In the genomic region with DNA sequence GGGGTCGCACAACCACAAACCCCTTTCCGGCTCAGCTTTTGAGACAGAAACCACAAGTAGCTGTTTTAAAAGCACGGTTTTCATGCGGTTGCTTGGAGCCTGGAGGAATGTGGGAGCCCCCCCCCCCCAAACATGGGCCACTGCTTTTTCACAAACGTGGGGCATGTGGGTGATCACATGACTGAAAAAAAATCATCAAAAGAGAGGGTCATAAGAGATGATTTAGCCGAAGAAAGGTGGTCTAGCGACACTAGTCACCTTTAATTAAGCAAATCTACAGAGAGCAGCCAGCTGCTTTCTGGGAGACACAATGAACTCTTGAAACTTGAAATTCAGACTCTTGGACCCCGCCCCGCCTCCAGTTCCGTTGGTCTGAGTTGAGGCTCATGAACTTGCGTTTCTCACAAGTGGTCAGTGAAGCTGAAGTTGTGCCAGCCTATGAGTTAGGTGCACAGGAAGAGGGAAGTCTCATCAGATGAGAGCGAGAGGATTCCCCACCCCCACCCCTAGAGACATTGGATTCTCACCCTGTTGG, we compare ENCODE assay signal across 8 mouse cellular contexts. TPM values are rescaled to one million over a fixed set of nuclear protein-coding genes. Genes with fewer than 3 reads are reported as not detected.
DNase-seq lines count a peak whose midpoint lies in the region; ATAC-seq and TF ChIP-seq lines count a peak whose summit lies in the region.

No protein-coding gene starts in this region.

- no peaks in the 10 kb centered on the region for H3K36me3 ChIP-seq in embryonic facial prominence, embryonic 14.5 days (ENCODE audit: control insufficient read depth, insufficient read depth, low read length)
- no peaks in the 10 kb centered on the region for H3K36me3 ChIP-seq in kidney, embryonic 14.5 days (ENCODE audit: control insufficient read depth, insufficient read depth, low read length)
- H3K36me3 ChIP-seq in stomach, postnatal 0 days (ENCODE audit: control insufficient read depth, insufficient read depth, low read length) = no peaks in the 10 kb centered on the region

- H3K27me3 ChIP-seq in embryonic facial prominence, embryonic 14.5 days (replicated peaks; ENCODE audit: control insufficient read depth, insufficient read depth, low read length) = no peaks in the 10 kb centered on the region
- H3K27me3 ChIP-seq in kidney, embryonic 14.5 days (ENCODE audit: control insufficient read depth, insufficient read depth, low read length) = 0 out of 2 replicates have a peak, but pooled peaks cover 4% of the 10 kb centered on the region
- H3K27me3 ChIP-seq in stomach, postnatal 0 days (ENCODE audit: control insufficient read depth, insufficient read depth, low read length) = no peaks in the 10 kb centered on the region

- peak; percentile 13 to 15 for DNase-seq in heart, adult 18-20 months
- DNase-seq in heart, postnatal 25 days (ENCODE audit: low spot score) = no peak
- DNase-seq in embryonic facial prominence, embryonic 14.5 days (ENCODE audit: low spot score) = peak; percentile 54
- peak; percentile 14 for DNase-seq in lung, postnatal 14 days
- DNase-seq in stomach, postnatal 0 days (ENCODE audit: low spot score) = no peak
- DNase-seq in layer of hippocampus, adult 9-11 months = no peak
- DNase-seq in gastrocnemius, adult 18-20 months (ENCODE audit: low spot score) = no peak

- peak overlapping the region; percentile 75 for H3K4me3 ChIP-seq in embryonic facial prominence, embryonic 14.5 days (ENCODE audit: low read depth, low read length)
- H3K4me3 ChIP-seq in kidney, embryonic 14.5 days (ENCODE audit: low read length) = peak overlapping the region; percentile 49
- peak overlapping the region; percentile 79 for H3K4me3 ChIP-seq in stomach, postnatal 0 days (ENCODE audit: low read depth, low read length)

- ATAC-seq in embryonic facial prominence, embryonic 14.5 days (ENCODE audit: low read depth) = no peak
- no peak; the same call in 1 of the 2 replicates for ATAC-seq in kidney, embryonic 14.5 days (ENCODE audit: low FRiP score, low TSS enrichment)
- ATAC-seq in stomach, postnatal 0 days (ENCODE audit: low FRiP score, low TSS enrichment) = no peak

- TF ChIP-seq EP300 in stomach, postnatal 0 days (optimal IDR thresholded peaks at IDR 0.05) = no peak

- H3K9me3 ChIP-seq in embryonic facial prominence, embryonic 14.5 days (ENCODE audit: control insufficient read depth, low read length) = no peaks in the 10 kb centered on the region
- no peaks in the 10 kb centered on the region for H3K9me3 ChIP-seq in kidney, embryonic 14.5 days (ENCODE audit: control insufficient read depth, low read length)
- H3K9me3 ChIP-seq in stomach, postnatal 0 days (ENCODE audit: control insufficient read depth, low read length) = no peaks in the 10 kb centered on the region

- TF ChIP-seq CTCF in stomach, postnatal 0 days (IDR thresholded peaks at IDR 0.05; ENCODE audit: low read depth) = no peak

- peak overlapping the region; percentile 81 for H3K9ac ChIP-seq in embryonic facial prominence, embryonic 14.5 days (ENCODE audit: low read depth, low read length)
- H3K9ac ChIP-seq in kidney, embryonic 14.5 days (ENCODE audit: low read depth, low read length) = peak overlapping the region; percentile 69; the same call in 1 of the 2 replicates
- H3K9ac ChIP-seq in stomach, postnatal 0 days (ENCODE audit: low read length) = peak overlapping the region; percentile 80

- WGBS in embryonic facial prominence, embryonic 14.5 days = 17% methylated on average over 12 of the region's 12 CpGs
- 22% methylated on average over 12 of the region's 12 CpGs for WGBS in kidney, embryonic 14.5 days
- 29% methylated on average over 12 of the region's 12 CpGs for WGBS in stomach, postnatal 0 days

- H3K27ac ChIP-seq in embryonic facial prominence, embryonic 14.5 days (replicated peaks; ENCODE audit: low read depth, low read length) = peak overlapping the region; percentile 65; the same call in 1 of the 2 replicates
- H3K27ac ChIP-seq in kidney, embryonic 14.5 days (ENCODE audit: low read depth, low read length) = no peak overlapping the region; the same call in 1 of the 2 replicates
- H3K27ac ChIP-seq in stomach, postnatal 0 days (replicated peaks) = no peak overlapping the region

- peak overlapping the region; percentile 93 for H3K4me2 ChIP-seq in embryonic facial prominence, embryonic 14.5 days (ENCODE audit: low read depth, low read length)
- peak overlapping the region; percentile 70 for H3K4me2 ChIP-seq in kidney, embryonic 14.5 days (replicated peaks; ENCODE audit: low read depth, low read length)
- peak overlapping the region; percentile 98 for H3K4me2 ChIP-seq in stomach, postnatal 0 days (replicated peaks; ENCODE audit: low read depth)

- peaks cover 4% of the 10 kb centered on the region; the same call in 1 of the 2 replicates for H3K4me1 ChIP-seq in embryonic facial prominence, embryonic 14.5 days (ENCODE audit: control insufficient read depth, insufficient read depth, low read length)
- no peaks in the 10 kb centered on the region for H3K4me1 ChIP-seq in kidney, embryonic 14.5 days (ENCODE audit: control insufficient read depth, insufficient read depth, low read length)
- H3K4me1 ChIP-seq in stomach, postnatal 0 days (replicated peaks; ENCODE audit: control insufficient read depth, insufficient read depth) = no peaks in the 10 kb centered on the region

- intact Hi-C loops in heart, postnatal 25 days (cut with DNase I) = loop anchor here (5.0 kb wide), 2 partner anchors 115 to 330 kb away; no protein-coding TSS in a partner anchor

RNA-seq across cellular contexts. Expression of gene Iqgap2, which starts 1.0 kb away (rescaled TPM):
- 1 to 10 TPM; 2.7 to 3.7 TPM for total RNA-seq in heart, adult 18-20 months (2021)
- 1 to 10 TPM; 3.0 TPM for total RNA-seq in heart, postnatal 25 days (2021)
- 13.7 and 14.9 TPM in 2 replicates for polyA plus RNA-seq in embryonic facial prominence, embryonic 14.5 days (2014; fragmentation: Nextera tagmentation; extraction: Ambion mirVana)
- 6.6 and 11.2 TPM in 2 replicates for polyA plus RNA-seq in kidney, embryonic 14.5 days (2014; fragmentation: Nextera tagmentation; extraction: Ambion mirVana)
- 15.3 and 16.5 TPM in 2 replicates for polyA plus RNA-seq in stomach, postnatal 0 days (2015; fragmentation: Nextera tagmentation; extraction: Ambion mirVana)
- 1 to 10 TPM; 1.0 to 1.5 TPM for total RNA-seq in gastrocnemius, adult 18-20 months (2021)

Comparison
In these comparisons a context has a peak if more than half of its experiments do, and no peak if none do; other contexts are left out.
1. DNase-seq: peak in heart, adult 18-20 months (2 of 2), embryonic facial prominence, embryonic 14.5 days (single experiment) and lung, postnatal 14 days (single experiment); none in heart, postnatal 25 days (single experiment), stomach, postnatal 0 days (single experiment), layer of hippocampus, adult 9-11 months (single experiment) and gastrocnemius, adult 18-20 months (single experiment).
2. Peak in every context shown above with its lines, with median percentiles within 50 percentile points of each other: H3K4me2 ChIP-seq, H3K4me3 ChIP-seq and H3K9ac ChIP-seq.